Mouse (Mus musculus) G1E (cell line): Measurements from ENCODE around the gene Aftph. TPM values are rescaled to one million over a fixed set of nuclear protein-coding genes. Genes with fewer than 3 reads are reported as not detected.

Experiments
- ATAC-seq: 2 replicates; pipeline ENCODE4 v1.8.0; 2016; ENCODE audit warnings: mild to moderate bottlenecking; ENCODE audit not compliant: insufficient number of reproducible peaks, poor library complexity, low FRiP score, severe bottlenecking; ENCODE audit errors: extremely low read depth
- DNase-seq: peaks from one replicate; pipeline ENCODE4 v3.0.0; 2012; ENCODE audit warnings: low spot score
- H3K27me3 ChIP-seq: 2 replicates; pipeline ENCODE4 v1.6.1; 2012; ENCODE audit warnings: mild to moderate bottlenecking, low read length, inconsistent platforms; ENCODE audit not compliant: insufficient read depth
- H3K36me3 ChIP-seq: replicated peaks from 2 replicates; pipeline ENCODE3; 2012; ENCODE audit warnings: mild to moderate bottlenecking, inconsistent platforms
- H3K4me1 ChIP-seq: 2 replicates; pipeline ENCODE4 v1.6.1; 2012; ENCODE audit warnings: low read depth, low read length, inconsistent platforms, mixed read lengths; ENCODE audit not compliant: insufficient read depth
- H3K4me3 ChIP-seq: 2 replicates; pipeline ENCODE4 v1.5.1; 2012; ENCODE audit warnings: low read depth, mild to moderate bottlenecking, inconsistent platforms, low read length, moderate library complexity, mixed read lengths
- H3K9me3 ChIP-seq: replicated peaks from 2 replicates; pipeline ENCODE4 v1.6.1; 2012; ENCODE audit warnings: inconsistent platforms
- CTCF ChIP-seq: IDR thresholded peaks from 2 replicates; pipeline ENCODE4 v1.5.1; 2012; ENCODE audit warnings: low read depth, low read length, inconsistent platforms, mixed read lengths
- GATA1 ChIP-seq: IDR thresholded peaks from 2 replicates; pipeline ENCODE4 v1.6.1; 2012; ENCODE audit warnings: borderline replicate concordance, low read length, inconsistent platforms, mixed read lengths
- GATA2 ChIP-seq: IDR thresholded peaks from 2 replicates; pipeline ENCODE4 v1.6.1; 2012; ENCODE audit warnings: low read depth, low read length, inconsistent platforms, borderline replicate concordance
- POLR2AphosphoS5 ChIP-seq: IDR thresholded peaks from 2 replicates; pipeline ENCODE4 v1.6.1; 2012; ENCODE audit warnings: low read depth, low read length, inconsistent platforms; ENCODE audit not compliant: insufficient replicate concordance
- TAL1 ChIP-seq: conservative IDR thresholded peaks from 2 replicates; pipeline ENCODE4 v1.6.1; 2012; ENCODE audit warnings: low read depth, low read length, inconsistent platforms, mixed read lengths
- polyA plus RNA-seq: library from polyadenylated mRNA; stranded (reverse); fragments of >175 nt; gene quantifications from 2 replicates; pipeline ENCODE4 v1.2.3, GENCODE M21; 2012
- total RNA-seq, 2 experiments: library from RNA; stranded (forward) in 1 of 2; stranded (reverse) in 1 of 2; fragments of 200-1000 nt in 1 of 2; fragments of >200 nt in 1 of 2; fragmentation: Nextera tagmentation in 1 of 2; gene quantifications; 2 replicates each; pipeline ENCODE4 v1.2.3; 2014 to 2017

The Aftph gene
- total RNA-seq (2014; fragmentation: Nextera tagmentation) = 86.3 and 103 TPM in 2 replicates
- 56.9 and 57.5 TPM in 2 replicates for total RNA-seq (2017)
- polyA plus RNA-seq = 8.8 and 9.0 TPM in 2 replicates

- TF ChIP-seq GATA2 (no peak), TAL1 (no peak), GATA1 (no peak), CTCF (no peak), POLR2AphosphoS5 (no peak; the same call in 1 of the 2 replicates)
- H3K4me1 ChIP-seq = peaks cover 12% of the 10 kb centered on the region
- peak; percentile 94 for DNase-seq
- peaks cover 9% of the 10 kb centered on the region for H3K27me3 ChIP-seq
- ATAC-seq = peak; percentile 94
- H3K36me3 ChIP-seq = peaks cover 19% of the 10 kb centered on the region
- H3K9me3 ChIP-seq = no peaks in the 10 kb centered on the region
- H3K4me3 ChIP-seq = peak within 1 kb of the TSS; percentile 92
Observed at GRCm38 (mm10) chr11:20741201-20742100, at the start of gene Aftph. TSS of gene Aftph (minus strand) at chr11:20741589.

- Histone ChIP-seq H3K9me3 (peaks cover 8% of the 10 kb centered on the region), H3K36me3 (no peaks in the 10 kb centered on the region), H3K27me3 (peaks cover 19% of the 10 kb centered on the region), H3K4me1 (no peaks in the 10 kb centered on the region), H3K4me3 (no peak overlapping the region)
- no peak for ATAC-seq
- TF ChIP-seq GATA1 (no peak), TAL1 (no peak), CTCF (no peak), GATA2 (no peak), POLR2AphosphoS5 (no peak)
- no peak for DNase-seq
Observed at GRCm38 (mm10) chr11:20789015-20789414, 47.6 kb upstream of the Aftph start.

- ATAC-seq (no peak), DNase-seq (no peak)
- H3K4me3 ChIP-seq = no peak overlapping the region
- H3K27me3 ChIP-seq = peaks cover 17% of the 10 kb centered on the region
- no peaks in the 10 kb centered on the region for H3K4me1 ChIP-seq
- H3K9me3 ChIP-seq = peaks cover 10% of the 10 kb centered on the region
- TF ChIP-seq POLR2AphosphoS5 (no peak), TAL1 (no peak), CTCF (no peak), GATA2 (no peak), GATA1 (no peak)
- H3K36me3 ChIP-seq = no peaks in the 10 kb centered on the region
Observed at GRCm38 (mm10) chr11:20788070-20788469, 46.7 kb upstream of the Aftph start.

- no peak for TF ChIP-seq GATA2
- TF ChIP-seq CTCF = no peak
- TF ChIP-seq POLR2AphosphoS5 = no peak
- Histone ChIP-seq H3K9me3 (peaks cover 10% of the 10 kb centered on the region), H3K27me3 (peaks cover 14% of the 10 kb centered on the region), H3K36me3 (no peaks in the 10 kb centered on the region), H3K4me3 (no peak overlapping the region), H3K4me1 (no peaks in the 10 kb centered on the region)
- DNase-seq (no peak), ATAC-seq (no peak)
Observed at GRCm38 (mm10) chr11:20786191-20786590, 44.8 kb upstream of the Aftph start.

- DNase-seq = no peak
- Histone ChIP-seq H3K36me3 (no peaks in the 10 kb centered on the region), H3K27me3 (peaks cover 20% of the 10 kb centered on the region), H3K4me1 (no peaks in the 10 kb centered on the region), H3K9me3 (peaks cover 10% of the 10 kb centered on the region), H3K4me3 (no peak overlapping the region)
- TF ChIP-seq GATA2 = no peak
- no peak for TF ChIP-seq GATA1
- no peak for TF ChIP-seq POLR2AphosphoS5
- no peak for TF ChIP-seq TAL1
- no peak for TF ChIP-seq CTCF
- no peak for ATAC-seq
Observed at GRCm38 (mm10) chr11:20785186-20785585, 43.8 kb upstream of the Aftph start.

GRCm38 (mm10) chr11:20784776-20785175 is 43.4 kb upstream of the Aftph start:
- Histone ChIP-seq H3K9me3 (peaks cover 10% of the 10 kb centered on the region), H3K36me3 (no peaks in the 10 kb centered on the region), H3K4me3 (no peak overlapping the region), H3K27me3 (peaks cover 20% of the 10 kb centered on the region), H3K4me1 (no peaks in the 10 kb centered on the region)
- TF ChIP-seq CTCF = no peak
- TF ChIP-seq GATA1 = no peak
- TF ChIP-seq GATA2 = no peak
- DNase-seq = no peak
- ATAC-seq = no peak
